ENCODE assay signal across 15 mouse cellular contexts in the genomic region with DNA sequence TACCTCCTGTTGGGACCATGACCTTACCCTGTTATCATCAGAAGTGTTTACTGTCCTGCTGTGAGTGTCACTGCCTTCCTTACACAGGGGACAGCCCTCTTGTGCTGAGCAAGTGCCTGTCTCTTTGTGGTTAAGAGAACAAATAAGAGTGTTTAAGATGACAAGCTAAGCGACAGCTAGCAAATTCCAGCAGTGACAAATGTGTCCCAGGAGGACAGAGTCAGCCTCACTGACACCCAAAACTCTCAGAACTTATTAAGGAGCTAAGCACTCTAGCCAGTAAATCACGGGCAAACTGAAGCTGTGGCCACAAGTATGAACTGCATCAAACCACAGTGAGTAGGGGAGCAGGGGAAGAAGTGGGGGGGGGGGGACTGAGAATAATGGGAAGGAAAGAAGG. TPM values are rescaled to one million over a fixed set of nuclear protein-coding genes. Genes with fewer than 3 reads are reported as not detected.
DNase-seq lines count a peak whose midpoint lies in the region; ATAC-seq and TF ChIP-seq lines count a peak whose summit lies in the region.
"Had no signal": no experiment of that assay in that cellular context is flagged by ENCODE, and none has a peak within 500 bp of the region (broad histone marks: within the 10 kb centered on the region; RNA-seq: fewer than 3 reads in every experiment).

No protein-coding gene starts in this region.

- H3K27me3 ChIP-seq in heart, embryonic 14.5 days (ENCODE audit: control insufficient read depth, insufficient read depth, low read length) = no peaks in the 10 kb centered on the region
- no peaks in the 10 kb centered on the region for H3K27me3 ChIP-seq in neural tube, embryonic 13.5 days
- no peaks in the 10 kb centered on the region for H3K27me3 ChIP-seq in stomach, postnatal 0 days (ENCODE audit: control insufficient read depth, insufficient read depth, low read length)
- H3K27me3 ChIP-seq: limb, embryonic 15.5 days; Patski had no signal

- H3K9me3 ChIP-seq in heart, embryonic 14.5 days (ENCODE audit: control insufficient read depth, low read length) = no peaks in the 10 kb centered on the region
- H3K9me3 ChIP-seq in neural tube, embryonic 13.5 days = no peaks in the 10 kb centered on the region
- H3K9me3 ChIP-seq in stomach, postnatal 0 days (ENCODE audit: control insufficient read depth, low read length) = no peaks in the 10 kb centered on the region
- H3K9me3 ChIP-seq: limb, embryonic 15.5 days had no signal

- no peak for ATAC-seq in heart, embryonic 14.5 days (ENCODE audit: insufficient number of reproducible peaks, insufficient read depth, low FRiP score, low read depth)
- ATAC-seq in neural tube, embryonic 13.5 days (ENCODE audit: low read depth) = no peak
- no peak for ATAC-seq in stomach, postnatal 0 days (ENCODE audit: low FRiP score, low TSS enrichment)
- ATAC-seq: CD4-positive, CD25-positive, alpha-beta regulatory T cell, adult 4 months; lung, postnatal 0 days; Patski had no signal

- H3K4me1 ChIP-seq in heart, embryonic 14.5 days (ENCODE audit: control insufficient read depth in 2 of 2, insufficient read depth in 2 of 2, low read length in 2 of 2) = peaks cover 18 to 30% of the 10 kb centered on the region in 2 experiments
- peaks cover 34% of the 10 kb centered on the region for H3K4me1 ChIP-seq in neural tube, embryonic 13.5 days (replicated peaks)
- H3K4me1 ChIP-seq in stomach, postnatal 0 days (replicated peaks; ENCODE audit: control insufficient read depth, insufficient read depth) = no peaks in the 10 kb centered on the region

- H3K4me2 ChIP-seq in heart, embryonic 14.5 days (ENCODE audit: low read length) = no peak overlapping the region
- no peak overlapping the region for H3K4me2 ChIP-seq in neural tube, embryonic 13.5 days
- no peak overlapping the region for H3K4me2 ChIP-seq in stomach, postnatal 0 days (replicated peaks; ENCODE audit: low read depth)
- H3K4me2 ChIP-seq: limb, embryonic 15.5 days had no signal

- H3K27ac ChIP-seq in heart, embryonic 14.5 days (replicated peaks in 1 of 2; ENCODE audit: control insufficient read depth in 1 of 2, insufficient read depth in 1 of 2, low read depth in 2 of 2, low read length in 2 of 2) = peak overlapping the region in 1 of 2 experiments; percentile 48; a peak in 2 of 4 replicates
- H3K27ac ChIP-seq in neural tube, embryonic 13.5 days (replicated peaks) = peak overlapping the region; percentile 33
- peak overlapping the region; percentile 78 for H3K27ac ChIP-seq in stomach, postnatal 0 days (replicated peaks)
- H3K27ac ChIP-seq in left cerebral cortex, adult 2 months = no peak overlapping the region
- H3K27ac ChIP-seq: limb, embryonic 15.5 days had no signal

- no peak for DNase-seq in heart, adult 8-10 months (ENCODE audit: low spot score)
- no peak for DNase-seq in neural tube, embryonic 10.5 days (ENCODE audit: extremely low spot score, low spot score)
- DNase-seq in kidney, postnatal 10 days = peak; percentile 63
- no peak for DNase-seq in stomach, postnatal 0 days (ENCODE audit: low spot score)
- DNase-seq in Muller cell, postnatal 12 days (ENCODE audit: inconsistent ontology term) = no peak
- no peak for DNase-seq in left cerebral cortex, adult 2 months (ENCODE audit: extremely low spot score in 1 of 2, low spot score in 2 of 2)
- DNase-seq: adrenal gland, adult 8-10 months; thymus, postnatal 36 days had no signal

- no peaks in the 10 kb centered on the region for H3K36me3 ChIP-seq in heart, embryonic 14.5 days (ENCODE audit: control insufficient read depth, insufficient read depth, low read length)
- H3K36me3 ChIP-seq in neural tube, embryonic 13.5 days = no peaks in the 10 kb centered on the region
- H3K36me3 ChIP-seq in stomach, postnatal 0 days (ENCODE audit: control insufficient read depth, insufficient read depth, low read length) = no peaks in the 10 kb centered on the region
- H3K36me3 ChIP-seq: limb, embryonic 15.5 days had no signal

- TF ChIP-seq EP300 in stomach, postnatal 0 days (optimal IDR thresholded peaks at IDR 0.05) = no peak

- intact Hi-C loops in left cerebral cortex, adult 2 months (cut with DNase I) = no loop called here

- no peak overlapping the region for H3K4me3 ChIP-seq in heart, embryonic 14.5 days (ENCODE audit: control insufficient read depth in 1 of 2, insufficient read depth in 1 of 2, low read depth in 1 of 2, low read length in 2 of 2)
- no peak overlapping the region for H3K4me3 ChIP-seq in neural tube, embryonic 13.5 days
- H3K4me3 ChIP-seq in stomach, postnatal 0 days (ENCODE audit: low read depth, low read length) = no peak overlapping the region
- no peak overlapping the region for H3K4me3 ChIP-seq in left cerebral cortex, adult 2 months
- H3K4me3 ChIP-seq: limb, embryonic 15.5 days had no signal

- TF ChIP-seq CTCF in stomach, postnatal 0 days (IDR thresholded peaks at IDR 0.05; ENCODE audit: low read depth) = no peak
- no peak for TF ChIP-seq CTCF in left cerebral cortex, adult 2 months (IDR thresholded peaks at IDR 0.05)

- 22% methylated on average over 2 of the region's 2 CpGs for WGBS in heart, embryonic 14.5 days
- 30% methylated on average over 2 of the region's 2 CpGs for WGBS in neural tube, embryonic 13.5 days
- 14% methylated on average over 2 of the region's 2 CpGs for WGBS in stomach, postnatal 0 days

- peak overlapping the region; percentile 12; the same call in 1 of the 2 replicates for H3K9ac ChIP-seq in heart, embryonic 14.5 days (ENCODE audit: low read length)
- no peak overlapping the region for H3K9ac ChIP-seq in neural tube, embryonic 13.5 days
- H3K9ac ChIP-seq in stomach, postnatal 0 days (ENCODE audit: low read length) = no peak overlapping the region
- H3K9ac ChIP-seq: limb, embryonic 15.5 days had no signal

RNA-seq across cellular contexts. Expression of a gene that starts 17.6 kb away (rescaled TPM):
- 0.19 TPM in 1 of 2 replicates, not detected in the other for polyA plus RNA-seq in heart, embryonic 14.5 days (2014; fragmentation: Nextera tagmentation; extraction: Ambion mirVana)
- not detected for total RNA-seq in heart, adult 8-10 months (2022)
- not detected in 2 replicates for polyA plus RNA-seq in neural tube, embryonic 13.5 days (2015; fragmentation: Nextera tagmentation; extraction: Ambion mirVana)
- polyA plus RNA-seq in stomach, postnatal 0 days (2015; fragmentation: Nextera tagmentation; extraction: Ambion mirVana) = not detected in 2 replicates
- not detected for total RNA-seq in left cerebral cortex, adult 2 months (2021)
- total RNA-seq: adrenal gland, adult 8-10 months; gastrocnemius, postnatal 4 days had no signal
- polyA plus RNA-seq: CD4-positive, CD25-positive, alpha-beta regulatory T cell, adult 4 months; limb, embryonic 15.5 days; lung, postnatal 0 days; Patski had no signal

RNA-seq across cellular contexts. Expression of a gene that starts 24.0 kb away (rescaled TPM):
- not detected in 2 replicates for polyA plus RNA-seq in heart, embryonic 14.5 days (2014; fragmentation: Nextera tagmentation; extraction: Ambion mirVana)
- not detected for total RNA-seq in heart, adult 8-10 months (2022)
- polyA plus RNA-seq in neural tube, embryonic 13.5 days (2015; fragmentation: Nextera tagmentation; extraction: Ambion mirVana) = not detected in 2 replicates
- polyA plus RNA-seq in stomach, postnatal 0 days (2015; fragmentation: Nextera tagmentation; extraction: Ambion mirVana) = not detected in 2 replicates
- total RNA-seq in left cerebral cortex, adult 2 months (2021) = not detected
- total RNA-seq: adrenal gland, adult 8-10 months; gastrocnemius, postnatal 4 days had no signal
- polyA plus RNA-seq: CD4-positive, CD25-positive, alpha-beta regulatory T cell, adult 4 months; limb, embryonic 15.5 days; lung, postnatal 0 days; Patski had no signal

RNA-seq across cellular contexts. Expression of a gene that starts 46.7 kb away (rescaled TPM):
- polyA plus RNA-seq in heart, embryonic 14.5 days (2014; fragmentation: Nextera tagmentation; extraction: Ambion mirVana) = not detected in 2 replicates
- not detected for total RNA-seq in heart, adult 8-10 months (2022)
- not detected in 2 replicates for polyA plus RNA-seq in neural tube, embryonic 13.5 days (2015; fragmentation: Nextera tagmentation; extraction: Ambion mirVana)
- polyA plus RNA-seq in stomach, postnatal 0 days (2015; fragmentation: Nextera tagmentation; extraction: Ambion mirVana) = not detected in 2 replicates
- not detected for total RNA-seq in left cerebral cortex, adult 2 months (2021)
- total RNA-seq: adrenal gland, adult 8-10 months; gastrocnemius, postnatal 4 days had no signal
- polyA plus RNA-seq: CD4-positive, CD25-positive, alpha-beta regulatory T cell, adult 4 months; limb, embryonic 15.5 days; lung, postnatal 0 days; Patski had no signal

RNA-seq across cellular contexts. Expression of a gene that starts 52.6 kb away (rescaled TPM):
- polyA plus RNA-seq in heart, embryonic 14.5 days (2014; fragmentation: Nextera tagmentation; extraction: Ambion mirVana) = 4.2 and 7.5 TPM in 2 replicates
- 1 to 10 TPM; 2.4 to 4.7 (median 3.4) TPM for total RNA-seq in heart, adult 8-10 months (2022)
- polyA plus RNA-seq in neural tube, embryonic 13.5 days (2015; fragmentation: Nextera tagmentation; extraction: Ambion mirVana) = 2.5 and 3.0 TPM in 2 replicates
- 9.9 and 12.0 TPM in 2 replicates for polyA plus RNA-seq in stomach, postnatal 0 days (2015; fragmentation: Nextera tagmentation; extraction: Ambion mirVana)
- total RNA-seq in left cerebral cortex, adult 2 months (2021) = 10 to 100 TPM; 31.4 to 36.1 TPM
